Mouse (Mus musculus) heart, adult 2 months (tissue): ENCODE data around the gene Allc. TPM values are rescaled to one million over a fixed set of nuclear protein-coding genes. Genes with fewer than 3 reads are reported as not detected.
A peak's percentile ranks its signal among the peaks of the same experiment; 100 is the strongest.

Experiments
- DNase-seq, 2 experiments: peaks; one replicate each; pipeline ENCODE4 v3.0.0; 2021
- H3K27ac ChIP-seq: fragments of 200-600 bp; 2 replicates; pipeline ENCODE4 v1.8.1; 2022
- H3K27me3 ChIP-seq: fragments of 200-500 bp; 2 replicates; pipeline ENCODE4 v1.6.1; 2012; ENCODE audit warnings: mild to moderate bottlenecking, low read length, inconsistent platforms, mixed read lengths; ENCODE audit not compliant: control insufficient read depth, insufficient read depth
- H3K36me3 ChIP-seq: fragments of 200-500 bp; 2 replicates; pipeline ENCODE4 v1.6.1; 2012; ENCODE audit warnings: low read length, inconsistent platforms; ENCODE audit not compliant: control insufficient read depth, insufficient read depth
- H3K4me1 ChIP-seq: fragments of 200-500 bp; 2 replicates; pipeline ENCODE4 v1.6.1; 2011; ENCODE audit warnings: low read length; ENCODE audit not compliant: control insufficient read depth, insufficient read depth
- H3K4me3 ChIP-seq: fragments of 200-600 bp; 2 replicates; pipeline ENCODE4 v1.8.1; 2022
- H3K79me2 ChIP-seq: fragments of 200-500 bp; replicated peaks from 2 replicates; pipeline ENCODE4 v1.6.1; 2012; ENCODE audit warnings: mild to moderate bottlenecking, inconsistent platforms, low read length, moderate library complexity, mixed read lengths; ENCODE audit not compliant: control insufficient read depth, insufficient read depth
- H3K9ac ChIP-seq: fragments of 200-500 bp; 2 replicates; pipeline ENCODE4 v1.6.1; 2012; ENCODE audit warnings: low read depth, mild to moderate bottlenecking, control low read depth, inconsistent platforms, low read length, mixed read lengths
- CTCF ChIP-seq: fragments of 200-600 bp; IDR thresholded peaks from 2 replicates; pipeline ENCODE4 v1.8.1; 2022; ENCODE audit warnings: antibody characterized with exemption, mild to moderate bottlenecking, moderate library complexity
- EP300 ChIP-seq: fragments of 200-500 bp; IDR thresholded peaks from 2 replicates; pipeline ENCODE4 v1.6.1; 2011; ENCODE audit warnings: low read depth, low read length, control low read depth; ENCODE audit not compliant: insufficient read depth
- POLR2A ChIP-seq: fragments of 200-500 bp; IDR thresholded peaks from 2 replicates; pipeline ENCODE4 v1.6.1; 2011; ENCODE audit warnings: mild to moderate bottlenecking, low read depth, low read length, control low read depth; ENCODE audit not compliant: insufficient read depth
- WGBS: fragments of 180-500 bp; shearing (Covaris S2); methylation state at CpG from one replicate; pipeline ENCODE4 v1.1.7; 2018; 5-methylcytosine and 5-hydroxymethylcytosine counted together
- intact Hi-C: fragments of 180-260 bp; cut with DNase I; formaldehyde crosslinking; loops from one replicate; pipeline ENCODE4 v1.15.1; 2025
- polyA plus RNA-seq: library from polyadenylated mRNA; depleted of rRNA; stranded (reverse); fragments of >200 nt; gene quantifications from 2 replicates; pipeline ENCODE4 v1.2.3, GENCODE M21; 2012
- total RNA-seq, 2 experiments: library from RNA; stranded (reverse); gene quantifications; 2 replicates each; pipeline ENCODE4 v1.2.3; 2021

Allc gene
- total and polyA plus RNA-seq, 3 experiments = 0.10 TPM; not detected in 2

DNA sequence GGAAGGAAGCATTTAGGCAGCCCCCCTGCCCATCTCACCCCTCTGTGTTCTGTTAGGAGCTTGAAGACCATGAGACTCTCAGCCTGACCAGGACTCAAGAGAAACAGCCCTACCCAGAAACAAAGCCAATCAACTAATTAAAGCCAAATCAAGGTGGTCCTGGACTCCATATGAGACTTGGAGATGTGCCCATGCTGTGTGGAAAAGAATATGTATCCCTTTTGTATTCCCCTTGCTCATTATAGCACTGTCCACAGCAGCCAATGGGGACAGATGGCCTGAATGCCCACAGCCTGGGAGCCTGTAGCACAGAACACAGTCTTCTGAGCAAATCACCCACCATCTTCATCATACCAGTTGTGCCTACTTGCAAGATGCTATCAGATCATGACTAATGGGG lies 14.5 kb upstream of the Allc start:
- intact Hi-C loops = no loop called here
- H3K4me3 ChIP-seq = no peak overlapping the region
- no peak overlapping the region for H3K9ac ChIP-seq
- TF ChIP-seq EP300 (no peak), CTCF (no peak), POLR2A (no peak)
- H3K4me1 ChIP-seq = no peaks in the 10 kb centered on the region
- H3K27me3 ChIP-seq = no peaks in the 10 kb centered on the region
- H3K27ac ChIP-seq = no peak overlapping the region
- H3K36me3 ChIP-seq = no peaks in the 10 kb centered on the region
- H3K79me2 ChIP-seq = no peaks in the 10 kb centered on the region
- DNase-seq = no peak

DNA sequence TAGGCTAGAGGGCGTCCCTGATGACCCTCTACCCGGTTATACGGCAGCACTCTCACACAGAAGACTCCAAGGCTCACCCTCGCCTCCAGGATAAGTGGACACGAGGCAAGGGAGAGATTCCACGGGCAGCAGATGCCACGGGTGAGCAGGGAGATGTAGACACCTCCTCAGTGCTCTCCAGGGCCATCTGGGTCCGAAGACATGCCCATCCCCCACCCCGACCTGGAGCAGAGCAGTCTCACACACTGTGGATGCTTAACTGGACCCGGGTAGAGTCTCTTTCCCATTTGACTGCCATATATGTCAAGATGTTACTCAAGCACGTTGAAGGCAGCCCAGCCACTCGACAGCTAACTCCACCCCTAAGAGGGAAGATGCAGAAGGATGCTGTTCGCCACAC lies 8.1 kb upstream of the Allc start:
- Histone ChIP-seq H3K36me3 (no peaks in the 10 kb centered on the region), H3K4me3 (no peak overlapping the region), H3K27me3 (no peaks in the 10 kb centered on the region), H3K27ac (no peak overlapping the region), H3K4me1 (no peaks in the 10 kb centered on the region), H3K79me2 (no peaks in the 10 kb centered on the region), H3K9ac (no peak overlapping the region)
- 35% methylated on average over 13 of the region's 13 CpGs for WGBS
- intact Hi-C loops = no loop called here
- no peak for TF ChIP-seq EP300
- TF ChIP-seq POLR2A = no peak
- no peak for TF ChIP-seq CTCF
- DNase-seq = no peak

- Histone ChIP-seq H3K4me1 (no peaks in the 10 kb centered on the region), H3K79me2 (no peaks in the 10 kb centered on the region), H3K27ac (no peak overlapping the region), H3K27me3 (no peaks in the 10 kb centered on the region), H3K9ac (no peak overlapping the region), H3K4me3 (peak overlapping the region; percentile 36), H3K36me3 (no peaks in the 10 kb centered on the region)
- 8% methylated on average over 24 of the region's 24 CpGs for WGBS
- TF ChIP-seq POLR2A (no peak), EP300 (peak; percentile 71; the same call in 1 of the 2 replicates), CTCF (peak; percentile 91; the same call in 1 of the 2 replicates)
- peak; percentile 81 to 82 for DNase-seq
- intact Hi-C loops = loop anchor here (2.0 to 5.0 kb wide), 3 partner anchors 108 to 1294 kb away; no protein-coding TSS in a partner anchor
Observed at GRCm38 (mm10) chr12:28589090-28589868, 7.0 kb upstream of the Allc start.

GRCm38 (mm10) chr12:28587949-28588348 lies 5.6 kb upstream of the Allc start:
- no peak overlapping the region for H3K27ac ChIP-seq
- DNase-seq = no peak
- no peaks in the 10 kb centered on the region for H3K4me1 ChIP-seq
- intact Hi-C loops = loop anchor here (2.0 to 5.0 kb wide), 3 partner anchors 109 to 1295 kb away; no protein-coding TSS in a partner anchor
- WGBS = 76% methylated on average over 6 of the region's 6 CpGs
- H3K9ac ChIP-seq = no peak overlapping the region
- TF ChIP-seq EP300 (no peak), CTCF (no peak), POLR2A (no peak)
- H3K79me2 ChIP-seq = no peaks in the 10 kb centered on the region
- H3K27me3 ChIP-seq = no peaks in the 10 kb centered on the region
- no peaks in the 10 kb centered on the region for H3K36me3 ChIP-seq
- no peak overlapping the region for H3K4me3 ChIP-seq

- intact Hi-C loops = no loop called here
- TF ChIP-seq EP300 (no peak), CTCF (no peak), POLR2A (no peak)
- no peaks in the 10 kb centered on the region for H3K36me3 ChIP-seq
- H3K27me3 ChIP-seq = no peaks in the 10 kb centered on the region
- no peaks in the 10 kb centered on the region for H3K4me1 ChIP-seq
- H3K9ac ChIP-seq = no peak overlapping the region
- no peak overlapping the region for H3K4me3 ChIP-seq
- no peaks in the 10 kb centered on the region for H3K79me2 ChIP-seq
- no peak overlapping the region for H3K27ac ChIP-seq
- 34% methylated on average over 3 of the region's 3 CpGs for WGBS
- DNase-seq = no peak
Observed at GRCm38 (mm10) chr12:28584036-28584435, 1.7 kb upstream of the Allc start.

DNA sequence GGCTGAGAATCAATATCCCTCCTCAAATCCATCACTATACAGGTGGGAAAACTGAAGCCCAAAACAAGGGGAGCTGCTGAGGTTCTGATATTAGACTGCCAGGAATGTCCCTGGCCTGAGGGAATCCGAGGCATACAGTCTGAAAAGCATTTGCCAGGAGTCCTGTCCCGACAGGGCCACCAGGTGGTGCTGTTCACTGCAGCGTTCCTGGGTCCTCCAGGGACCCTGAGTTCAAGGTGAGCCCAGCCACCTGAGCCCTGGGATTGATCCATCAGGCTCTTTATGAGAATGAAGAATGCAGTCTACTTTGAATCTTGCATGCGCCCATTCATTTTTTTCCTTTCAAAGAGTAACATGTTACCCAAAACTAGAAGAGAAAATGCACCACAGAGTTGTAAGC lies 3.2 kb downstream of the Allc start:
- DNase-seq = no peak
- H3K4me3 ChIP-seq = no peak overlapping the region
- 32% methylated on average over 4 of the region's 4 CpGs for WGBS
- no peak overlapping the region for H3K27ac ChIP-seq
- no peak overlapping the region for H3K9ac ChIP-seq
- H3K27me3 ChIP-seq = no peaks in the 10 kb centered on the region
- H3K79me2 ChIP-seq = no peaks in the 10 kb centered on the region
- TF ChIP-seq EP300 (no peak), CTCF (peak; percentile 63)
- intact Hi-C loops = no loop called here
- no peaks in the 10 kb centered on the region for H3K36me3 ChIP-seq
- H3K4me1 ChIP-seq = no peaks in the 10 kb centered on the region
